Mouse (Mus musculus): ENCODE data around the gene Cep41. TPM values are rescaled to one million over a fixed set of nuclear protein-coding genes. Genes with fewer than 3 reads are reported as not detected.

Gene Cep41
- polyA plus RNA-seq, 1 experiment, result 5.5 TPM

- Histone ChIP-seq H3K36me3 (ENCODE audit: control insufficient read depth, insufficient read depth) (no peaks in the 10 kb centered on the region), H3K4me3 (no peak overlapping the region), H3K27me3 (ENCODE audit: control insufficient read depth, insufficient read depth, insufficient read length) (no peaks in the 10 kb centered on the region), H3ac (ENCODE audit: control insufficient read depth, insufficient read length) (no peak overlapping the region), H3K79me2 (ENCODE audit: control insufficient read depth, insufficient read depth) (no peaks in the 10 kb centered on the region), H3K4me2 (ENCODE audit: low read depth) (no peak overlapping the region)
- TF ChIP-seq POLR2AphosphoS2 (IDR thresholded peaks at IDR 0.05; ENCODE audit: insufficient read length, low read depth) (no peak), MAX (IDR thresholded peaks at IDR 0.05; ENCODE audit: low read depth) (no peak), E2F4 (IDR thresholded peaks at IDR 0.05; ENCODE audit: insufficient read depth) (no peak), MYOD1 (IDR thresholded peaks at IDR 0.05; ENCODE audit: control insufficient read depth in 1 of 3, insufficient read length in 2 of 3, low read depth in 2 of 3) (no peak), USF1 (IDR thresholded peaks at IDR 0.05; ENCODE audit: low read depth) (no peak), TCF3 (IDR thresholded peaks at IDR 0.05; ENCODE audit: insufficient read length, low read depth) (no peak), CEBPB (IDR thresholded peaks at IDR 0.05; ENCODE audit: insufficient read depth, poor library complexity, severe bottlenecking) (no peak), SRF (IDR thresholded peaks at IDR 0.05; ENCODE audit: control insufficient read depth, insufficient read length, low read depth) (no peak), MYOG (IDR thresholded peaks at IDR 0.05; ENCODE audit: control insufficient read depth in 1 of 3, insufficient read depth in 1 of 3, insufficient read length in 2 of 3, low read depth in 2 of 3) (no peak), POLR2A (IDR thresholded peaks at IDR 0.05; ENCODE audit: insufficient read length, low read depth) (no peak), TCF12 (IDR thresholded peaks at IDR 0.05; ENCODE audit: insufficient read depth, poor library complexity, severe bottlenecking) (no peak), REST (IDR thresholded peaks at IDR 0.05; ENCODE audit: insufficient read depth, insufficient read length) (no peak)
Measured at GRCm38 (mm10) chr6:30629989-30630388, 63.6 kb downstream of the Cep41 start.

- no peak overlapping the region for H3K4me2 ChIP-seq (ENCODE audit: low read depth)
Measured at GRCm38 (mm10) chr6:30628152-30628551, 65.4 kb downstream of the Cep41 start.

GRCm38 (mm10) chr6:30624763-30625162 is 68.8 kb downstream of the Cep41 start:
- H3K36me3 ChIP-seq (ENCODE audit: control insufficient read depth, insufficient read depth), result no peaks in the 10 kb centered on the region
- no peaks in the 10 kb centered on the region for H3K27me3 ChIP-seq (ENCODE audit: control insufficient read depth, insufficient read depth, insufficient read length)
- no peaks in the 10 kb centered on the region for H3K79me2 ChIP-seq (ENCODE audit: control insufficient read depth, insufficient read depth)
- H3K4me3 ChIP-seq, result no peak overlapping the region
- H3ac ChIP-seq (ENCODE audit: control insufficient read depth, insufficient read length), result no peak overlapping the region
- TF ChIP-seq POLR2A (IDR thresholded peaks at IDR 0.05; ENCODE audit: insufficient read length, low read depth), result no peak
- no peak for TF ChIP-seq USF1 (IDR thresholded peaks at IDR 0.05; ENCODE audit: low read depth)
- no peak for TF ChIP-seq POLR2AphosphoS2 (IDR thresholded peaks at IDR 0.05; ENCODE audit: insufficient read length, low read depth)
- no peak for TF ChIP-seq REST (IDR thresholded peaks at IDR 0.05; ENCODE audit: insufficient read depth, insufficient read length)
- TF ChIP-seq TCF3 (IDR thresholded peaks at IDR 0.05; ENCODE audit: insufficient read length, low read depth), result no peak
- no peak for TF ChIP-seq SRF (IDR thresholded peaks at IDR 0.05; ENCODE audit: control insufficient read depth, insufficient read length, low read depth)
- TF ChIP-seq MYOG (IDR thresholded peaks at IDR 0.05; ENCODE audit: control insufficient read depth in 1 of 3, insufficient read depth in 1 of 3, insufficient read length in 2 of 3, low read depth in 2 of 3), result no peak
- TF ChIP-seq E2F4 (IDR thresholded peaks at IDR 0.05; ENCODE audit: insufficient read depth), result no peak
- no peak for TF ChIP-seq MAX (IDR thresholded peaks at IDR 0.05; ENCODE audit: low read depth)
- TF ChIP-seq CEBPB (IDR thresholded peaks at IDR 0.05; ENCODE audit: insufficient read depth, poor library complexity, severe bottlenecking), result no peak
- TF ChIP-seq TCF12 (IDR thresholded peaks at IDR 0.05; ENCODE audit: insufficient read depth, poor library complexity, severe bottlenecking), result no peak
- H3K4me2 ChIP-seq (ENCODE audit: low read depth), result no peak overlapping the region

More at GRCm38 (mm10) chr6:30628152-30628551, 65.4 kb downstream of the Cep41 start:
- H3K27me3 ChIP-seq (ENCODE audit: control insufficient read depth, insufficient read depth, insufficient read length), result no peaks in the 10 kb centered on the region
- H3ac ChIP-seq (ENCODE audit: control insufficient read depth, insufficient read length), result no peak overlapping the region
- no peak overlapping the region for H3K4me3 ChIP-seq
- no peaks in the 10 kb centered on the region for H3K79me2 ChIP-seq (ENCODE audit: control insufficient read depth, insufficient read depth)
- TF ChIP-seq SRF (IDR thresholded peaks at IDR 0.05; ENCODE audit: control insufficient read depth, insufficient read length, low read depth), result peak; percentile 100
- TF ChIP-seq REST (IDR thresholded peaks at IDR 0.05; ENCODE audit: insufficient read depth, insufficient read length), result no peak
- peak; percentile 70 for TF ChIP-seq TCF3 (IDR thresholded peaks at IDR 0.05; ENCODE audit: insufficient read length, low read depth)
- peak in 2 of 3 experiments; percentile 33 to 83 for TF ChIP-seq MYOG (IDR thresholded peaks at IDR 0.05; ENCODE audit: control insufficient read depth in 1 of 3, insufficient read depth in 1 of 3, insufficient read length in 2 of 3, low read depth in 2 of 3)
- TF ChIP-seq MAX (IDR thresholded peaks at IDR 0.05; ENCODE audit: low read depth), result no peak
- no peak for TF ChIP-seq E2F4 (IDR thresholded peaks at IDR 0.05; ENCODE audit: insufficient read depth)
- peak in 2 of 3 experiments; percentile 96 for TF ChIP-seq MYOD1 (IDR thresholded peaks at IDR 0.05; ENCODE audit: control insufficient read depth in 1 of 3, insufficient read length in 2 of 3, low read depth in 2 of 3)
- TF ChIP-seq TCF12 (IDR thresholded peaks at IDR 0.05; ENCODE audit: insufficient read depth, poor library complexity, severe bottlenecking), result peak; percentile 51
- H3K36me3 ChIP-seq (ENCODE audit: control insufficient read depth, insufficient read depth), result no peaks in the 10 kb centered on the region

GRCm38 (mm10) chr6:30621986-30622389 is 71.6 kb downstream of the Cep41 start:
- Histone ChIP-seq H3K36me3 (ENCODE audit: control insufficient read depth, insufficient read depth) (no peaks in the 10 kb centered on the region), H3ac (ENCODE audit: control insufficient read depth, insufficient read length) (no peak overlapping the region), H3K4me2 (ENCODE audit: low read depth) (no peak overlapping the region), H3K27me3 (ENCODE audit: control insufficient read depth, insufficient read depth, insufficient read length) (no peaks in the 10 kb centered on the region), H3K79me2 (ENCODE audit: control insufficient read depth, insufficient read depth) (no peaks in the 10 kb centered on the region), H3K4me3 (no peak overlapping the region)
- TF ChIP-seq SRF (IDR thresholded peaks at IDR 0.05; ENCODE audit: control insufficient read depth, insufficient read length, low read depth) (no peak), MYOG (IDR thresholded peaks at IDR 0.05; ENCODE audit: control insufficient read depth in 1 of 3, insufficient read depth in 1 of 3, insufficient read length in 2 of 3, low read depth in 2 of 3) (no peak), MYOD1 (IDR thresholded peaks at IDR 0.05; ENCODE audit: control insufficient read depth in 1 of 3, insufficient read length in 2 of 3, low read depth in 2 of 3) (no peak), MAX (IDR thresholded peaks at IDR 0.05; ENCODE audit: low read depth) (no peak), USF1 (IDR thresholded peaks at IDR 0.05; ENCODE audit: low read depth) (no peak), POLR2AphosphoS2 (IDR thresholded peaks at IDR 0.05; ENCODE audit: insufficient read length, low read depth) (no peak), TCF3 (IDR thresholded peaks at IDR 0.05; ENCODE audit: insufficient read length, low read depth) (no peak), REST (IDR thresholded peaks at IDR 0.05; ENCODE audit: insufficient read depth, insufficient read length) (no peak), E2F4 (IDR thresholded peaks at IDR 0.05; ENCODE audit: insufficient read depth) (no peak), POLR2A (IDR thresholded peaks at IDR 0.05; ENCODE audit: insufficient read length, low read depth) (no peak)

All from myocyte (in vitro differentiated cells).